Mouse (Mus musculus): ENCODE results near the gene Olig1. TPM values are rescaled to one million over a fixed set of nuclear protein-coding genes. Genes with fewer than 3 reads are reported as not detected.

The Olig1 gene
- polyA plus RNA-seq, 1 experiment from 2014 or later = 0.09 TPM

GRCm38 (mm10) chr16:91260861-91261260 is 8.7 kb upstream of the Olig1 start:
- Histone ChIP-seq H3K9ac (no peak overlapping the region), H3K27ac (no peak overlapping the region), H3K4me1 (no peaks in the 10 kb centered on the region), H3K4me2 (no peak overlapping the region), H3K36me3 (no peaks in the 10 kb centered on the region), H3K9me3 (no peaks in the 10 kb centered on the region), H3K27me3 (peaks cover 60% of the 10 kb centered on the region), H3K4me3 (no peak overlapping the region)
- WGBS = 80% methylated on average over 3 of the region's 3 CpGs
- no peak for ATAC-seq (ENCODE audit: borderline replicate concordance, extremely low read depth, low FRiP score, low TSS enrichment)

GRCm38 (mm10) chr16:91262467-91263220 is 6.9 kb upstream of the Olig1 start:
- peaks cover 60% of the 10 kb centered on the region for H3K27me3 ChIP-seq

GRCm38 (mm10) chr16:91265972-91266371 is 3.6 kb upstream of the Olig1 start:
- H3K9me3 ChIP-seq = no peaks in the 10 kb centered on the region
- no peak overlapping the region for H3K4me3 ChIP-seq
- no peak for ATAC-seq (ENCODE audit: borderline replicate concordance, extremely low read depth, low FRiP score, low TSS enrichment)
- 77% methylated on average over 6 of the region's 6 CpGs for WGBS
- no peaks in the 10 kb centered on the region for H3K36me3 ChIP-seq
- H3K27me3 ChIP-seq = peaks cover 69% of the 10 kb centered on the region
- no peak overlapping the region for H3K9ac ChIP-seq
- peaks cover 16% of the 10 kb centered on the region for H3K4me1 ChIP-seq
- H3K27ac ChIP-seq = no peak overlapping the region
- no peak overlapping the region for H3K4me2 ChIP-seq

More at GRCm38 (mm10) chr16:91262467-91263220, 6.9 kb upstream of the Olig1 start:
- Histone ChIP-seq H3K4me3 (no peak overlapping the region), H3K9ac (no peak overlapping the region), H3K36me3 (no peaks in the 10 kb centered on the region), H3K4me2 (no peak overlapping the region), H3K27ac (no peak overlapping the region), H3K4me1 (no peaks in the 10 kb centered on the region), H3K9me3 (no peaks in the 10 kb centered on the region)
- WGBS = 27% methylated on average over 12 of the region's 12 CpGs
- no peak for ATAC-seq (ENCODE audit: borderline replicate concordance, extremely low read depth, low FRiP score, low TSS enrichment)

- Histone ChIP-seq H3K36me3 (no peaks in the 10 kb centered on the region), H3K9ac (no peak overlapping the region), H3K4me3 (peak overlapping the region; percentile 37; the same call in 1 of the 2 replicates), H3K27me3 (peaks cover 91% of the 10 kb centered on the region), H3K27ac (no peak overlapping the region), H3K9me3 (no peaks in the 10 kb centered on the region), H3K4me1 (peaks cover 18% of the 10 kb centered on the region), H3K4me2 (peak overlapping the region; percentile 76)
- WGBS = 6% methylated on average over 13 of the region's 13 CpGs
- no peak for ATAC-seq (ENCODE audit: borderline replicate concordance, extremely low read depth, low FRiP score, low TSS enrichment)
Observed at GRCm38 (mm10) chr16:91268724-91269452, 684 bp upstream of the Olig1 start.

- ATAC-seq (ENCODE audit: borderline replicate concordance, extremely low read depth, low FRiP score, low TSS enrichment) = no peak
Observed at GRCm38 (mm10) chr16:91270212-91270971, 820 bp downstream of the Olig1 start.

GRCm38 (mm10) chr16:91270982-91271549 is 1.5 kb downstream of the Olig1 start:
- no peak overlapping the region for H3K27ac ChIP-seq
- no peak for ATAC-seq (ENCODE audit: borderline replicate concordance, extremely low read depth, low FRiP score, low TSS enrichment)
- H3K9ac ChIP-seq = no peak overlapping the region
- peak overlapping the region; percentile 76 for H3K4me2 ChIP-seq
- WGBS = 1% methylated on average over 29 of the region's 29 CpGs
- peaks cover 18% of the 10 kb centered on the region for H3K4me1 ChIP-seq
- H3K9me3 ChIP-seq = no peaks in the 10 kb centered on the region
- H3K27me3 ChIP-seq = peaks cover 97% of the 10 kb centered on the region
- H3K4me3 ChIP-seq = peak overlapping the region; percentile 37; the same call in 1 of the 2 replicates
- no peaks in the 10 kb centered on the region for H3K36me3 ChIP-seq

More at GRCm38 (mm10) chr16:91270212-91270971, 820 bp downstream of the Olig1 start:
- Histone ChIP-seq H3K27ac (no peak overlapping the region), H3K4me1 (peaks cover 18% of the 10 kb centered on the region), H3K4me3 (peak overlapping the region; percentile 37), H3K27me3 (peaks cover 99% of the 10 kb centered on the region), H3K9me3 (no peaks in the 10 kb centered on the region), H3K4me2 (peak overlapping the region; percentile 76), H3K9ac (no peak overlapping the region), H3K36me3 (no peaks in the 10 kb centered on the region)
- WGBS = 2% methylated on average over 61 of the region's 63 CpGs

GRCm38 (mm10) chr16:91271634-91272033 is 2.1 kb downstream of the Olig1 start:
- Histone ChIP-seq H3K4me2 (no peak overlapping the region), H3K4me3 (no peak overlapping the region), H3K9me3 (no peaks in the 10 kb centered on the region), H3K27ac (no peak overlapping the region), H3K9ac (no peak overlapping the region), H3K36me3 (no peaks in the 10 kb centered on the region), H3K27me3 (peaks cover 95% of the 10 kb centered on the region), H3K4me1 (peaks cover 18% of the 10 kb centered on the region)
- 2% methylated on average over 20 of the region's 20 CpGs for WGBS
- no peak for ATAC-seq (ENCODE audit: borderline replicate concordance, extremely low read depth, low FRiP score, low TSS enrichment)

GRCm38 (mm10) chr16:91280516-91280915 is 10.9 kb downstream of the Olig1 start:
- Histone ChIP-seq H3K9ac (no peak overlapping the region), H3K4me2 (no peak overlapping the region), H3K27ac (no peak overlapping the region), H3K36me3 (no peaks in the 10 kb centered on the region), H3K9me3 (no peaks in the 10 kb centered on the region), H3K4me1 (no peaks in the 10 kb centered on the region), H3K27me3 (peaks cover 25% of the 10 kb centered on the region), H3K4me3 (no peak overlapping the region)
- 51% methylated on average over 4 of the region's 4 CpGs for WGBS
- no peak for ATAC-seq (ENCODE audit: borderline replicate concordance, extremely low read depth, low FRiP score, low TSS enrichment)

GRCm38 (mm10) chr16:91292080-91292479 is 22.5 kb downstream of the Olig1 start:
- Histone ChIP-seq H3K4me2 (no peak overlapping the region), H3K4me3 (no peak overlapping the region), H3K4me1 (no peaks in the 10 kb centered on the region), H3K36me3 (no peaks in the 10 kb centered on the region), H3K27me3 (no peaks in the 10 kb centered on the region), H3K9ac (no peak overlapping the region), H3K9me3 (no peaks in the 10 kb centered on the region), H3K27ac (no peak overlapping the region)
- no peak for ATAC-seq (ENCODE audit: borderline replicate concordance, extremely low read depth, low FRiP score, low TSS enrichment)
- WGBS = 82% methylated on average over 7 of the region's 7 CpGs

GRCm38 (mm10) chr16:91292719-91293333 is 23.3 kb downstream of the Olig1 start:
- H3K9ac ChIP-seq = no peak overlapping the region
- no peaks in the 10 kb centered on the region for H3K4me1 ChIP-seq
- no peak overlapping the region for H3K4me3 ChIP-seq
- no peak for ATAC-seq (ENCODE audit: borderline replicate concordance, extremely low read depth, low FRiP score, low TSS enrichment)
- no peaks in the 10 kb centered on the region for H3K9me3 ChIP-seq
- 77% methylated on average over 11 of the region's 11 CpGs for WGBS
- no peaks in the 10 kb centered on the region for H3K27me3 ChIP-seq
- H3K27ac ChIP-seq = no peak overlapping the region
- no peaks in the 10 kb centered on the region for H3K36me3 ChIP-seq
- no peak overlapping the region for H3K4me2 ChIP-seq

GRCm38 (mm10) chr16:91297726-91298125 is 28.2 kb downstream of the Olig1 start:
- Histone ChIP-seq H3K4me2 (no peak overlapping the region), H3K27me3 (peaks cover 19% of the 10 kb centered on the region), H3K4me3 (no peak overlapping the region), H3K9me3 (no peaks in the 10 kb centered on the region), H3K9ac (no peak overlapping the region), H3K4me1 (no peaks in the 10 kb centered on the region), H3K36me3 (no peaks in the 10 kb centered on the region), H3K27ac (no peak overlapping the region)
- ATAC-seq (ENCODE audit: borderline replicate concordance, extremely low read depth, low FRiP score, low TSS enrichment) = no peak
- WGBS = 24% methylated on average over 4 of the region's 4 CpGs

Data from lung, embryonic 15.5 days (tissue).